Mouse (Mus musculus): ENCODE measurements around the gene Prpf18.
"Not testable (repeated sequence)": the region's sequence is repeated elsewhere in the genome, so short reads cannot be mapped to it uniquely, and the experiment has no call there.

Gene Prpf18

GRCm38 (mm10) chr2:4614276-4614929, 37.5 kb downstream of the Prpf18 start:
- not testable (repeated sequence) for ATAC-seq (ENCODE audit: low TSS enrichment)

- ATAC-seq (ENCODE audit: low TSS enrichment): no peak
Observed at GRCm38 (mm10) chr2:4611704-4612103, 40.2 kb downstream of the Prpf18 start.

- ATAC-seq (ENCODE audit: low TSS enrichment): no peak
Observed at GRCm38 (mm10) chr2:4611295-4611694, 40.6 kb downstream of the Prpf18 start.

- ATAC-seq (ENCODE audit: low TSS enrichment): no peak
Observed at GRCm38 (mm10) chr2:4609433-4609832, 42.5 kb downstream of the Prpf18 start.

- ATAC-seq (ENCODE audit: low TSS enrichment): peak; percentile 50
Observed at GRCm38 (mm10) chr2:4608253-4608652, 43.7 kb downstream of the Prpf18 start.

GRCm38 (mm10) chr2:4606559-4606958, 45.4 kb downstream of the Prpf18 start:
- ATAC-seq (ENCODE audit: low TSS enrichment): no peak

- ATAC-seq (ENCODE audit: low TSS enrichment): no peak
Observed at GRCm38 (mm10) chr2:4603361-4603945, 48.5 kb downstream of the Prpf18 start.

- ATAC-seq (ENCODE audit: low TSS enrichment): peak; percentile 78
Observed at GRCm38 (mm10) chr2:4601034-4601890, 50.7 kb downstream of the Prpf18 start.

- ATAC-seq (ENCODE audit: low TSS enrichment): no peak
Observed at GRCm38 (mm10) chr2:4596992-4597391, 54.9 kb downstream of the Prpf18 start.

GRCm38 (mm10) chr2:4593878-4594387, 58.0 kb downstream of the Prpf18 start:
- no peak for ATAC-seq (ENCODE audit: low TSS enrichment)

- no peak for ATAC-seq (ENCODE audit: low TSS enrichment)
Observed at GRCm38 (mm10) chr2:4593433-4593832, 58.5 kb downstream of the Prpf18 start.

GRCm38 (mm10) chr2:4592666-4593065, 59.2 kb downstream of the Prpf18 start:
- ATAC-seq (ENCODE audit: low TSS enrichment): no peak

GRCm38 (mm10) chr2:4591647-4592046, 60.3 kb downstream of the Prpf18 start:
- ATAC-seq (ENCODE audit: low TSS enrichment): no peak

GRCm38 (mm10) chr2:4587685-4588409, 64.1 kb downstream of the Prpf18 start:
- no peak for ATAC-seq (ENCODE audit: low TSS enrichment)

GRCm38 (mm10) chr2:4586245-4586644, 65.7 kb downstream of the Prpf18 start:
- no peak for ATAC-seq (ENCODE audit: low TSS enrichment)

GRCm38 (mm10) chr2:4584252-4584651, 67.7 kb downstream of the Prpf18 start:
- ATAC-seq (ENCODE audit: low TSS enrichment): no peak

GRCm38 (mm10) chr2:4582930-4583329, 69.0 kb downstream of the Prpf18 start:
- ATAC-seq (ENCODE audit: low TSS enrichment): no peak

- ATAC-seq (ENCODE audit: low TSS enrichment): no peak
Observed at GRCm38 (mm10) chr2:4580666-4581065, 71.2 kb downstream of the Prpf18 start.

- no peak for ATAC-seq (ENCODE audit: low TSS enrichment)
Observed at GRCm38 (mm10) chr2:4579357-4580068, 72.4 kb downstream of the Prpf18 start.

GRCm38 (mm10) chr2:4578291-4578690, 73.6 kb downstream of the Prpf18 start:
- ATAC-seq (ENCODE audit: low TSS enrichment): no peak

- ATAC-seq (ENCODE audit: low TSS enrichment): no peak
Observed at GRCm38 (mm10) chr2:4575975-4576374, 75.9 kb downstream of the Prpf18 start.
